Mouse (Mus musculus): ENCODE data around the gene Tcp11l1.

GRCm38 (mm10) chr2:104658659-104659058 is 53.3 kb downstream of the Tcp11l1 start:
- no peak for TF ChIP-seq POLR2A (IDR thresholded peaks at IDR 0.05; ENCODE audit: insufficient read length, low read depth)
- no peak for TF ChIP-seq MAX (IDR thresholded peaks at IDR 0.05; ENCODE audit: low read depth)
- no peak for TF ChIP-seq POLR2AphosphoS2 (IDR thresholded peaks at IDR 0.05; ENCODE audit: insufficient read length, low read depth)
- TF ChIP-seq USF1 (IDR thresholded peaks at IDR 0.05; ENCODE audit: low read depth) = no peak
- TF ChIP-seq SRF (IDR thresholded peaks at IDR 0.05; ENCODE audit: control insufficient read depth, insufficient read length, low read depth) = no peak
- no peak for TF ChIP-seq TCF12 (IDR thresholded peaks at IDR 0.05; ENCODE audit: insufficient read depth, poor library complexity, severe bottlenecking)
- TF ChIP-seq MYOG (IDR thresholded peaks at IDR 0.05; ENCODE audit: control insufficient read depth in 1 of 3, insufficient read depth in 1 of 3, insufficient read length in 2 of 3, low read depth in 2 of 3) = no peak
- no peak for TF ChIP-seq E2F4 (IDR thresholded peaks at IDR 0.05; ENCODE audit: insufficient read depth)
- TF ChIP-seq MYOD1 (IDR thresholded peaks at IDR 0.05; ENCODE audit: control insufficient read depth in 1 of 3, insufficient read length in 2 of 3, low read depth in 2 of 3) = no peak
- TF ChIP-seq TCF3 (IDR thresholded peaks at IDR 0.05; ENCODE audit: insufficient read length, low read depth) = no peak
- TF ChIP-seq REST (IDR thresholded peaks at IDR 0.05; ENCODE audit: insufficient read depth, insufficient read length) = no peak
- TF ChIP-seq CEBPB (IDR thresholded peaks at IDR 0.05; ENCODE audit: insufficient read depth, poor library complexity, severe bottlenecking) = no peak

Data from myocyte (in vitro differentiated cells).